Mouse (Mus musculus): ENCODE measurements around the gene Plp2. TPM values are rescaled to one million over a fixed set of nuclear protein-coding genes. Genes with fewer than 3 reads are reported as not detected.

The Plp2 gene
- 104 and 112 TPM in 2 replicates for polyA plus RNA-seq (2015; fragmentation: Nextera tagmentation; extraction: Ambion mirVana)

GRCm38 (mm10) chrX:7670921-7671623 lies at the start of gene Plp2:
Gene Plp2, minus strand, starts transcription at chrX:7671390.

GRCm38 (mm10) chrX:7714135-7714899 lies 43.1 kb upstream of the Plp2 start, which contains the start of gene Wdr45:
Gene Wdr45, plus strand, starts transcription at chrX:7714333.

GRCm38 (mm10) chrX:7696954-7697381 lies 25.8 kb upstream of the Plp2 start, which contains the start of gene Gpkow:
Gene Gpkow, plus strand, starts transcription at chrX:7697131.

GRCm38 (mm10) chrX:7680864-7681263 lies 9.7 kb upstream of the Plp2 start, which contains the start of gene Magix:
Gene Magix, minus strand, starts transcription at chrX:7681251.

GRCm38 (mm10) chrX:7657221-7657639 lies 14.0 kb downstream of the Plp2 start, which contains the start of gene Prickle3:
Gene Prickle3, plus strand, starts transcription at chrX:7657260.

GRCm38 (mm10) chrX:7638401-7639091 lies 32.6 kb downstream of the Plp2 start, which contains the start of gene Syp:
Gene Syp, plus strand, starts transcription at chrX:7638471.

Other genes with a start within 250 kb of the Plp2 start
- gene Foxp3, start 97.7 kb downstream of the Plp2 start, polyA plus RNA-seq (2015; fragmentation: Nextera tagmentation; extraction: Ambion mirVana), result 0.11 and 0.17 TPM in 2 replicates
- 2.0 and 2.6 TPM in 2 replicates for gene Ppp1r3f, start 97.1 kb downstream of the Plp2 start, polyA plus RNA-seq (2015; fragmentation: Nextera tagmentation; extraction: Ambion mirVana)
- 18.1 and 20.4 TPM in 2 replicates for gene Ccdc22, start 65.9 kb downstream of the Plp2 start, polyA plus RNA-seq (2015; fragmentation: Nextera tagmentation; extraction: Ambion mirVana)
- gene Cacna1f, start 64.3 kb downstream of the Plp2 start, polyA plus RNA-seq (2015; fragmentation: Nextera tagmentation; extraction: Ambion mirVana), result 0.03 TPM in 1 of 2 replicates, not detected in the other
- gene Syp, start 32.9 kb downstream of the Plp2 start, polyA plus RNA-seq (2015; fragmentation: Nextera tagmentation; extraction: Ambion mirVana), result 29.4 and 43.0 TPM in 2 replicates
- gene Prickle3, start 14.1 kb downstream of the Plp2 start, polyA plus RNA-seq (2015; fragmentation: Nextera tagmentation; extraction: Ambion mirVana), result 6.0 and 7.0 TPM in 2 replicates
- gene Magix, start 9.9 kb upstream of the Plp2 start, polyA plus RNA-seq (2015; fragmentation: Nextera tagmentation; extraction: Ambion mirVana), result 0.30 and 0.63 TPM in 2 replicates
- gene Gpkow, start 25.7 kb upstream of the Plp2 start, polyA plus RNA-seq (2015; fragmentation: Nextera tagmentation; extraction: Ambion mirVana), result 21.6 and 34.4 TPM in 2 replicates
- gene Wdr45, start 42.9 kb upstream of the Plp2 start, polyA plus RNA-seq (2015; fragmentation: Nextera tagmentation; extraction: Ambion mirVana), result 63.2 and 88.4 TPM in 2 replicates
- gene Gm45208, start 50.9 kb upstream of the Plp2 start, polyA plus RNA-seq (2015; fragmentation: Nextera tagmentation; extraction: Ambion mirVana), result 0.29 and 0.43 TPM in 2 replicates
- 25.9 and 43.7 TPM in 2 replicates for gene Praf2, start 57.0 kb upstream of the Plp2 start, polyA plus RNA-seq (2015; fragmentation: Nextera tagmentation; extraction: Ambion mirVana)
- 6.9 and 7.3 TPM in 2 replicates for gene Ccdc120, start 79.5 kb upstream of the Plp2 start, polyA plus RNA-seq (2015; fragmentation: Nextera tagmentation; extraction: Ambion mirVana)
- gene Tfe3, start 91.2 kb upstream of the Plp2 start, polyA plus RNA-seq (2015; fragmentation: Nextera tagmentation; extraction: Ambion mirVana), result 20.3 and 26.3 TPM in 2 replicates
- 26.0 and 30.5 TPM in 2 replicates for gene Gripap1, start 118.4 kb upstream of the Plp2 start, polyA plus RNA-seq (2015; fragmentation: Nextera tagmentation; extraction: Ambion mirVana)
- 1.8 and 2.8 TPM in 2 replicates for gene Kcnd1, start 150.9 kb upstream of the Plp2 start, polyA plus RNA-seq (2015; fragmentation: Nextera tagmentation; extraction: Ambion mirVana)
- gene Otud5, start 170.0 kb upstream of the Plp2 start, polyA plus RNA-seq (2015; fragmentation: Nextera tagmentation; extraction: Ambion mirVana), result 37.5 and 39.6 TPM in 2 replicates
- gene Pim2, start 206.9 kb upstream of the Plp2 start, polyA plus RNA-seq (2015; fragmentation: Nextera tagmentation; extraction: Ambion mirVana), result 5.9 and 7.2 TPM in 2 replicates
- gene Slc35a2, start 212.6 kb upstream of the Plp2 start, polyA plus RNA-seq (2015; fragmentation: Nextera tagmentation; extraction: Ambion mirVana), result 20.8 and 30.2 TPM in 2 replicates
- gene Pqbp1, start 227.9 kb upstream of the Plp2 start, polyA plus RNA-seq (2015; fragmentation: Nextera tagmentation; extraction: Ambion mirVana), result 117 and 159 TPM in 2 replicates
- 156 and 183 TPM in 2 replicates for gene Timm17b, start 228.0 kb upstream of the Plp2 start, polyA plus RNA-seq (2015; fragmentation: Nextera tagmentation; extraction: Ambion mirVana)
- not detected in 2 replicates for gene Gm10491, start 236.4 kb upstream of the Plp2 start, polyA plus RNA-seq (2015; fragmentation: Nextera tagmentation; extraction: Ambion mirVana)
- gene Gm10490, start 238.2 kb upstream of the Plp2 start, polyA plus RNA-seq (2015; fragmentation: Nextera tagmentation; extraction: Ambion mirVana), result not detected in 2 replicates
- gene Pcsk1n, start 248.4 kb upstream of the Plp2 start, polyA plus RNA-seq (2015; fragmentation: Nextera tagmentation; extraction: Ambion mirVana), result 100 and 170 TPM in 2 replicates